Mouse (Mus musculus) kidney, adult 9 months (tissue): ENCODE data around the gene Blzf1.

Experiments used
- DNase-seq: peaks from one replicate; pipeline ENCODE4 v3.0.0; 2022

Blzf1 gene

GRCm38 (mm10) chr1:164307124-164307751, at the start of gene Blzf1:
Gene Blzf1, minus strand, starts transcription at chr1:164307489.
- DNase-seq = peak; percentile 99

DNA sequence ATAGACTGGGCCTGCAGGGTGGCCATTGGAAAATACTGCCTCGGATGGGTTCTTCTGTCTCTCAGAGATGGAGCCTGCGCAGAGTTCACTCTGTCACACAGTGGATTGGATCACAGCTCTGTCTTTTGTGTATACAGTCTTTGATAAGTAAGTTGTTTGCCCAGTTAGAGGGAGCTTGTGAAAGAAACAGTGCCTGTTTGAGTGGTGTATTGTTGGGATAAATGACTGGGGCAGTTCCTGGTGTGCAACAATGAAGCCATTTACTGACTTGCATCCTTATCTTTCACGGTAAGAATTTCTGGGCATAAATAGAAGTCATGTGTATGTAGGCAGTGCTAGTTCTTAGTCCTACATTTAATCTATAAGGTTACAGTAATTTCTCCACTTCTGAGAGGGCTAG, 46.2 kb upstream of the Blzf1 start:
- DNase-seq = no peak

GRCm38 (mm10) chr1:164342161-164342560, 34.9 kb upstream of the Blzf1 start:
- DNase-seq = peak; percentile 60

DNA sequence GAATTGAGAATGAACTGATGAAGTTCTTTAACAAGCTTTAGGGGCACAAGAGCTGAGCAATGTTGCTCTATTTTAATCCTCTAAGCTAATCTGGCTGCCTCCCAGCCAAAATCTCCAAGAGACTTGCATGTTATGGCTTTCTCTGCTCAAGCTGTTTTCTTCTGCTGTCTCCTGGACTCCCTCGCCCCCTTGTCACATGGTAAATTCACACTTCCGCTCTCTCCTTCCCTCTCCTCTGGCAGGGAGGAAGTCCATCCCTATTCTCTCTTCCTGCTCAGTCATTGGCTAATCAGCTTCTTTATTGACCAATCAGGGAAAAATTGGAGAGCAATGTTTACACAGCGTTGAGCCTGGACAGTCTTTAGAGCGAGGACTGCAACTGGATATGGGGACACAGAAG, 28.6 kb upstream of the Blzf1 start:
- no peak for DNase-seq

DNA sequence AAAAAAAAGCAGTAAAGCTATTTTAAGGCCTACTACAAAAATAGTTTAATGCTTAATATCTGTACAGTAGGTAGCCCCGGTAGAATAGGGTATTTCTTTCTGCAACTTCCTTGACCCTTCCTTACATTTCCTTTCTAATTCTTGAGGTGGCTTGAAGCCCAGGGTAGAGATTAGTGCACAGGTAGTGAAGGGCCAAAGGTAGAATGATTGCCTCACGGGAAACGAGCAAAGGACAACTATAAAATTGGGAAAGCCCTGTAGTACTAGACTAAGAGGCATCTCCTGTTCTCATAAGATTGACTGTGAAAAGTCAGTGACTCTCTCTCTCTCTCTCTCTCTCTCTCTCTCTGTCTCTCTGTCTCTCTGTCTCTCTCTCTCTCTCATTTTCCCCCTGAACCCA, 28.1 kb upstream of the Blzf1 start:
- no peak for DNase-seq

GRCm38 (mm10) chr1:164332559-164332958, 25.3 kb upstream of the Blzf1 start:
- no peak for DNase-seq

DNA sequence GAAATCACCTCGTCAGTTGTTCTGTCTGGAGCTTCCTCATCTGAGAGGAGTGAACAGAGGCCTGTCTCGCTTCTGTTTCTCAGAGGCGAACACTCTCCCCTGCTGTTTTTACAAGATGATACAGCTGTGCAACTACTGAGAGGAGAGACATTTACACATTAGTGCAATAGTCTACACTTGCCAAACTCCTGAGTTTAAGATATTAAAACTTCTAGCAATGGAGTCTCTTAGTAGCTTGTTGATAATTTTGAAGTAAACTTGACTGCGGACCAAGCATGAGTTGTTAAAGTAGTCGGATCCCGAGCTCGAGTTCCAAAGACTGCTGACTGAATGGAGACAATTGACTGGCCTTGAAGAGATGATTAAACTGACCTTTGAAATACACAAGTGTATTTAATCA, 20.5 kb upstream of the Blzf1 start:
- no peak for DNase-seq

DNA sequence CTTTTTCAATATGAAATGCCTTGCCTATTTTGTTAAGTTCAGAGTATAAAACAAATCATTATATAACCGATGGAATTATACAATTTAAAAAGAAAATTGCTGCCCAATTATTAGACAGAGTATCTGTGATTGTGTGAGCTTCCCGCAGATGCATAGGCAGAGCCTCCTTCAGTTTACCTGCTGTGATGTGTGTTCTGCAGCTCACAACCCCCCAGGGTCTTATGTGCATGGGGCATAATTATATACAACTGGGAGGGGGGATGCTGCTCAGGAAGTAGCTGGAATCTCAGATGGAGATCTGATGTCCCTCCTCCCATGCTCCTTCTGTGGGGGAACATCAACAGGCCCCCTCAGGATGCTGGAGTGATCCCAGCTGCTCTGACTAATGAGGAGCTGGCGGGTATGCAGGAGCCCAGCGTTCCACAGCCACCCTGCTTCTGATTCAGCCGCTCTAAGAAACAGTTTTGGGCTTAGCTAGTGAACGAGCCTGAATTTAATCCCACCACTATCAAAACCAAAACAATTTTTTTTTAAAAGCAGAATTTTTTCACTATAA, 19.4 kb upstream of the Blzf1 start:
- no peak for DNase-seq

DNA sequence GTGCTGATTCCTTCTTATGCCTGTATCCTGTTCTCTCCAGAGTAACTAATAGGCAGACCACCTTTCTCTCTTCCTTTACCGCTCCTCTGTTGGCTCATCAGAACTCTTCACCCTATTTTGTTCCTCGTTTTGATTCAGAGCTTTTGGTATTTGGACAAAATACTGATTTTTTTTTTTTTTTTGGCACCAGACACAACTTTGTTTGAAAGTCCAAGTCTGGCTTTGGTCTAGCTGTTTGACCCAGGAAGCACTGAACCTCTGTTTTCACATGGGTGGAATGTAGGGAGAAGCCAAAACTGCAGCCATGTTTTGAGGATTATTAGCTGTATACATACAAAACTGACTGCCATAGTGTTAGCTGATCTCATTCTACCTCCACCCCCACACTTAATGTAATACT, 17.6 kb upstream of the Blzf1 start:
- peak; percentile 50 for DNase-seq

- no peak for DNase-seq
Measured at GRCm38 (mm10) chr1:164324221-164324620, 16.9 kb upstream of the Blzf1 start.

DNA sequence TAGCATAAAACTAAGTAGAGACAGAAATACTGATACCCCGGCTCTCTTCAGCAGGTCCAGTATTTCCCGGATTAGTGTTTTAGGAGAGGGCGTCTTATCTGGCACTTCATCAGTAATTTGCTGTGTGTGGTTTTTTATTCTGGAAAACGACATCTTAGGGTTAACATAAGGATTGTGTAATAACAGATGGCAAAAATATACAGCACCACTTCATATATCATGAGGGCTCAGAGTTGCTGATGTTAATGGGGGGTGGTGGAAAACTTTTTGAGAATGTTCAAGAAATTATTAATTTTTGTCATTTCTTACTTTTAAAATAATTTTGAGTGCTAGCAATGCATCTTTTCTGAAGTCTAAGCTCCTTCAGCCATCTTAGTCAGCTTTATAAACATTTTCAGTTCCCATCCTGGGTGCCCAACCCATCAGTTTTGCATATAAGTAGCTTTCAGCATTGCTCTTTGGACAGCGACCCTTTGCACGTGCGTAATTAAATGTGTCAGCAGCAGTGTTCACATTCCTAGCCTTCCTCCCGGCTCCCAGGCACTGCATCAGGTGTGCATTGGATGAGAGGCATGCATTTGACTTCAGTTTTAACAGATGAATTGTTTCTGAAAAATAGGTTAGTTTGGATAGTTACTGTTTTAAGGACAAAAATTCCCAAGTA, 15.8 kb upstream of the Blzf1 start:
- no peak for DNase-seq

DNA sequence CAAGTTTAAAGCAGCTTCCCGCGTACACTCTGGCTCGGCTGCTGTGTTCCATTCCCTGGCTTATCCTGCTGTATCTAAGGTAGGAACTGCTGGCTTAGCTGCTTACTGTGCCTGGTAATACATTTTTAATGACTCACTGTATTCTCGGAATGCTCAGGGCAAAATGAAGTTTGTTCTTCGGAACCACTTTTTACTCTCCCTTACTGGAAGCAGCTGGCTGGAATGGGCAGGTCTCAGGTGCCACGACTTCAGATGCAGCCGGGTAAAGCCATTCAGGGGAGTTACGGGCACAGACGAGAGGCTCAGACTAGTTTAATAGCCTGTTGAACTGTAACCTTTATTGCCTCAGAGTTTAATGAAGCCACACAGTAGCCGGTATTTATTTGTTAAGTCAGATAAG, 14.1 kb upstream of the Blzf1 start:
- peak; percentile 86 for DNase-seq

DNA sequence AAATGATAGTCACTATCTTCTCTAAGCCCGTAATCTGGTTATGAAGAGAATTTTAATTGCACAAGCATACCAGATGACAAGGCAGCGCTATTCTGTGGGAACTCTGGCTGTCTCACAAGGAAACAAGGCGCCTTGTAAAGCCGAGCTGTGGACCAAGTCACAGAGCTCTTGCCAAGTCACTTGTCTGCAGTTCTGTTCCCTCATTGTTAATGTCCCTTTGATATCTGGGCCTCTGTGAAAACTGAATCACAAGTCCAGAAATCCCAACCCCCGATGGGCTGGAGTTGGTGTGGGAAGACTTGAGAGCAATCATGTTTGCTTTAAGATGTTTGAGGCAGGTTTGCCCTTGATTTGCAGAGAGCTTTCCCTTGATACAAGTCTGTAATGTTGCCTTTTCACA, 13.4 kb upstream of the Blzf1 start:
- DNase-seq = no peak

GRCm38 (mm10) chr1:164319542-164320140, 12.4 kb upstream of the Blzf1 start:
- DNase-seq = no peak

GRCm38 (mm10) chr1:164318474-164318873, 11.2 kb upstream of the Blzf1 start:
- no peak for DNase-seq

- no peak for DNase-seq
Measured at GRCm38 (mm10) chr1:164317261-164317660, 10.0 kb upstream of the Blzf1 start.

GRCm38 (mm10) chr1:164316697-164317096, 9.4 kb upstream of the Blzf1 start:
- DNase-seq = peak; percentile 68

DNA sequence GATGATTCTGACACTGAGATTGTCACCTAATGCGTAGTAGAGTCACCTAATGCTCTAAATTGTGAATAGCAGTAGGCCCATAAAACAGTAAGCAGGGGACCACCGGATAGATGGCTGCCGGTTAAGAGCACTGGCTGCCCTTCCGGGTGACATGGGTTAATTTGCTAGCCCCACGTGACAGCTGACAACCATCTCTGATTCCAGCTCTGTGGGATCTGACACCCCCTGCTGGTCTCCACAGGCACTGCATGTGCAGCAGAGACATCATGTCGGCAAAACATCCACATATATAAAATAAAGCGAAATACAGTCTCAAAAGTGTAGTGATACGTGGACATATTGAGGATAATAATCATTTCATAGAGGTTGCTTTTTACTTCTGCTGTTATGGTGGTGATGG, 8.0 kb upstream of the Blzf1 start:
- DNase-seq = peak; percentile 47

- no peak for DNase-seq
Measured at GRCm38 (mm10) chr1:164314085-164314484, 6.8 kb upstream of the Blzf1 start.

- no peak for DNase-seq
Measured at GRCm38 (mm10) chr1:164307922-164308321, 633 bp upstream of the Blzf1 start.

GRCm38 (mm10) chr1:164303821-164304220, 3.5 kb downstream of the Blzf1 start, which contains the start of gene Nme7:
Gene Nme7, plus strand, starts transcription at chr1:164304121.
- no peak for DNase-seq

DNA sequence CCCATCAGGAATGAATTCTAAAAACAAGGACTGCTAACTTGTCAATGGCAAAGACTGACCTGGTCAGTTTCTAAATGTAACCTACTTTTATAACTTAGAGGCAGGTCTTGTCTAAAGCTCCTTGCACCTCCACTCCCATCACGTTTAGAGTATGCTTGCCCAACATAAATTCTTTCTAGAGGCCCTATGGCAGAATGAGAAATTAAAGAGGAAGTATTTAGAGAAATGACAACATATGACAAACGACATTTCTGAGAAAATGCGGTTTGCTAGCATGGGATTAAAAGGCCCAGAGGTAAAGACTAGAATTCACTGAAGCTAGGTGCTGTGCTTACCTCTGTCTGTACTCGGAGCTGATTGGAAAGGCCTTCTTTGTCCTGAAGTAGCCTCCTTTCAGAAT, 5.3 kb downstream of the Blzf1 start:
- no peak for DNase-seq

DNA sequence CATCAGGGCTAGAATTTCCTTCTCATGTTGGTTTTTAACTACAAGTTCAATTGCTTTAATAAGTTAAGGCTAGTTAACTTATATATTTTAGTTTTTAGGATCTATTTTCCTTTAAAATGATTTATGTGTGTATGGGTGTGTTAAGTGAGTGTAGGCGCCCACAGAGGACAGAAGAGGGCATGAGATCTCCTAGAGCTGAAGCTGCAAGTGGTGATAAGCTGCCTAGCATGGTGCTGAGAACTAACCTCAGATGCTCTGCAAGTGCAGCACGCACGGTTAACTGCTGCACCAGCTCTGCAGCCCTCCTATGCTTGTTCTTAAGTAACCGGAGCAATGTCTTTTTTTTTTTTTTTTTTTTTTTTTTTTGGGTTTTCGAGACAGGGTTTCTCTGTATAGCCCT, 10.8 kb downstream of the Blzf1 start:
- no peak for DNase-seq

- DNase-seq = no peak
Measured at GRCm38 (mm10) chr1:164294071-164294470, 13.2 kb downstream of the Blzf1 start.
